Mouse (Mus musculus) naive thymus-derived CD4-positive, alpha-beta T cell, adult 2 months (primary cell): ENCODE measurements around the gene Dmrt1.

Experiments used
- DNase-seq: peaks from one replicate; pipeline ENCODE4 v3.0.0-alpha.2; 2011; ENCODE audit warnings: low read depth

The Dmrt1 gene

DNA sequence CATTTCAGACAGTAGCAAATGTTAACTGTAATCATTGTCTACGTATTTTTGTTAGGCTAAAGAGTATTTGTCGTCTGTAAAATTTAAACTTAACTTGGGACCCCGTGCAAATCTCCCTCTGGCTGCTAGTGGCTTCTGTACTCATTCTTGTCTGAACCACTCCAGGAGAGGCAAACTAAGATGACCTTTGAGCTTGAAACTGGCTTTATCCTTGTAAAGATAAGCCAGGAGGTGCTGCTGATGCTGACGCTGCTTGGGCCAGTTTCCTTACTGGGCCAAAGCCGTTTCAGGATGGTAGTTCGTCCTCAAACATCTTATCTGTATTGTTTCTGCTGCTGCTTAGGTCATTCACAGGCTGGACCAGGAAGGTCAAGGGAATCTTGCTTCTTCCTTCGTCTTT is 64.4 kb downstream of the Dmrt1 start:
- no peak for DNase-seq

DNA sequence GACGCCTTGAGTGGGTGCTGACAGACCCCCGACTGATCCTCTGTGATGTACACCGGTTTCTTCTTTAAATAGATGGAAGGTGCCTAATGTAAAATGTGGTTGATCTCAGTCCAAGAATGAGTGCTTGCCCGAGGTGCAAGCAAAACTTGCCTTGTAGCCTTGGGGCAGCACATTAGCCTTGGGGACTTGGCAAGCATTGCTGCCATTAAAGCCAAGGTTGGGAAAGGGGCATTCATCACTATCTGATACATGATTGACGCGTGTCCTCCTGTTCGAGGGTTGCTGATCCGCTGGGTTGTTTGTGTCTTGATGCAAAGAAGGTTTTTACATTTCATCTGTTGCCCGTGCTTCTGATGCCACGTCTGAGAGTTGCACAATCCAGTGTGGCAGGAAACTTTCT is 69.0 kb downstream of the Dmrt1 start:
- DNase-seq: no peak

DNA sequence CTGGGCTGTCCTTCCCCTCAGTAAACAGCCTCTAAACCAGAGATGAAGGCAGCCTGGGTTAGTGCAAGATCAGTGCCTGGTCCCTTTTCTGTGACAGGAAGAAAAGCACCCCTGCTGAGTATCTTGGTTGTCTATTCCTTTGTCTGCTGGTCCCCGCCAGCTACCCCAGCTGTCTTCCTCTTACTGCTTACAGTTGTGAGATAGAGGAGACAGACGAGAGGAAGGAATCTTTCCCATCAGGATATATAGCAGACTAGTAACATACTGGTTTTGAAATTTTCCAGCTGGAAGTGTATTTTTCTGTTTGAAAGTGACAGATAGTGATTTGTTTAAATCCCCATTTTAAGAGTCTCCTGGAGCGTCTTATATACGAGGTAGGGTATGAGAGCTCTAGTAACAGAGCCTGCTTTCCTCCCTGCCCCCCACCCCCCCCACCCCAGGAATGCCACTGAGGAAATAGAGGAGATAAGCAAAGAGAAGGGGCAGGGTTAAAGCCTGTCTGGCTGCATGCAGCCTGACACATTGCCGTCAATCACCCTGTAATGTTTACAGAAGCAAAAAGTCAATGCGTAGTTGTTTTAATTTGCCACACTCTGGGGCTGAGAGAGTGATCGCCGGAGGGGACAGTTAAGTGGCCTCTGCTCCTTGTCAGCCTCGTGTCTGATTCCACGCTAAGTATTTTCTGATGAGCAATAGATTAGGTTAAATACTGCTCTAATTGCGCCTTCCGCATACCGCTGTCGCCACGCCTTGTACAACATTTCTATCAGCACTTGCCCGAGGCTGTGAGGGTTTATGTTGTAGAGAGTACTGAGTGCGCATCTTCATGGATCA is 69.8 kb downstream of the Dmrt1 start:
- no peak for DNase-seq

DNA sequence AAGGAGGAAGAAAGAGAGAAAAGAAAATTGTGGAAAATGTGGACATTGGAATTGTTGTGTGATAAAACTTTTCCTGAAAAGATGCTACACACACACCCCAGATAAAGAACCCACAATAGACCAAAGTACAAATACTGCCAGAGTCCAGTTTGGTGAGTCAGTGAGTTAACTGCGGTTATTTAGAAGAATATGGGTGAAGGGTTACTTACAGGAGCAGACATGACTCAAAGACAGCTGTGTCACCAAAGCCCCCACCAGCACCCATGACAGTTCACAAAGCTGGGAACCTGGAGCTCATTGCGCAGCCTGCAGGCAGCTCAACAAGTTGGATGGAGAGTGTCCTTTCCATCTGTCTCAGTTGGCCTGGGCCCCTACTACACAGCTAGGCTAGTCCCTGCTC is 72.9 kb downstream of the Dmrt1 start:
- DNase-seq: no peak

DNA sequence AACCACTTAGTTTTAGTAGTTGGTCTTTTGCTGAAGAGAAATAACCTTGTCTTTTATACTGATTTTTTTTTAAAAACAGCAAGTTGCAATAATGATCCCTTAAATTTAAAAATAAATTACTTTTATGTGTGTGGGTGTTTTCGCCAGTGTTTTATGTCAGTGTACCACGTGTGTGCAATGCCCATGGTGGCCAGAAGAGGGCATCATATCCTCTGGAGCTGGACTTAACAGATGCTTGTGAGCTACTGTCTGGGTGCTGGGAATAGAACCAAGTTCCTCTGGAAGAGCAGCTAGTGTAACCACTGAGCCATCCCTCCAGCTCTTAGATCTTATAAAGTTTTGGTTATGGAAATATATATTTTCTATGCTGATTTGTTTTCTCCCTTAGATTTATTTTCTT is 74.0 kb downstream of the Dmrt1 start:
- no peak for DNase-seq

DNA sequence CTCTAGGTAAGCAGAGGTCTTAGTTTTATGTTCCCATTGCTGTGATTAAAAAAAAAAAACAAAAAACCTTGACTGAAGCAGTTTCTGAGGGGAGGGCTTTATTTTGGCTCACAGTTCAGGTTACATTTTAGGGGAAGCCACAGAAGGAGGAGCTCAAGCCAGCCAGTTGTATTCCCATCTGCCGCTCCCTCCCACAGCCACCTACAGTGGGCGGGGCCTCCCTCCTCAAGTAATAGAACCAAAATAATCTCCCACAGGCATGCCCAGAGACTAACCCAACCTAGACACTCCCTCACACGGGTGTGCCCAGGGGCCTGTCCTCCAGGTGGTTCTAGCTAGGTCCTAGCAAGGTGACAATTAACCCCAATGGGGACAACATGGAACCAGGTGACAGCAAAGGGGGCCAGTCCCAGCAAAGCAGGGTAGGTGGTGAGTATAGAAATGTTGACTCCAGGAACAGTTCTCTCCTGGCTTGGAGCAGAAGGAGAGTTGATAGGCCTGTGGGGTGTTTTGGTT is 92.4 kb downstream of the Dmrt1 start:
- DNase-seq: no peak

DNA sequence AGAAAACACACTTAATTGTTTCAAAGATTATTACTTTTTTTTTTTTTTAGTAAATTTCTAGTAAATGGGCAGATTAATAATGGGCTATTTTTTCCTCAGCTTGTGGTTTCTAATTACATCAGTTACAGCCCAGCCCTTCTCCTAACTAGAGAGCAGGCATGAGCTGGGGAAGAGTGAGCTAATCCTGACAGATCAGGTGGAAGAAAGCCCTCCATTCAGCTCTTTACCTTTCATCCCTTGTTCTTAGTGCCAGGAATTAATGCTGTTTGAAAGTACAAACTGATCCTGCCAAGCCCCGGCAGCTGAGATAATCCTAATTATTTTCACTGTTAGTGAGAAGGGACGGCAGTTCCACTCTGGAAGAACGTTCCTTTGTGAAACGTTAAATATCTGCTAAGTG is 93.2 kb downstream of the Dmrt1 start:
- no peak for DNase-seq

DNA sequence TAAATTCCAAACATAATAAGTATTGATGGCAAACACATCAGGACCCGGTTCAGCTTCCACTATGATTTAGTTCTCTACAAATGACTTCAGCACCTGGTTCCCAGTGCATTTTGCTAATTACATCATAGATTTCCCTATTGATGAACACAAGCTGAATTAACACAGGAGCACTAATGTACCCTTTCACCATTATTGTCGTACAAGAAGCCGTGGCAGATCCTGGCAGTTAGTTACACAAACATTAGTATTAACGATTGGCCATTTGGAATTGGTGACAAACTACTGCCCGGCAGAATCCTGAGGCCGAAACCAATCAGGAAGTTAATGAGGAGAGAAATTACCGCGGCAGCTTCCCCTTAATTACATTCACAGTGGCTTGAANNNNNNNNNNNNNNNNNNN is 96.5 kb downstream of the Dmrt1 start:
- DNase-seq: no peak

DNA sequence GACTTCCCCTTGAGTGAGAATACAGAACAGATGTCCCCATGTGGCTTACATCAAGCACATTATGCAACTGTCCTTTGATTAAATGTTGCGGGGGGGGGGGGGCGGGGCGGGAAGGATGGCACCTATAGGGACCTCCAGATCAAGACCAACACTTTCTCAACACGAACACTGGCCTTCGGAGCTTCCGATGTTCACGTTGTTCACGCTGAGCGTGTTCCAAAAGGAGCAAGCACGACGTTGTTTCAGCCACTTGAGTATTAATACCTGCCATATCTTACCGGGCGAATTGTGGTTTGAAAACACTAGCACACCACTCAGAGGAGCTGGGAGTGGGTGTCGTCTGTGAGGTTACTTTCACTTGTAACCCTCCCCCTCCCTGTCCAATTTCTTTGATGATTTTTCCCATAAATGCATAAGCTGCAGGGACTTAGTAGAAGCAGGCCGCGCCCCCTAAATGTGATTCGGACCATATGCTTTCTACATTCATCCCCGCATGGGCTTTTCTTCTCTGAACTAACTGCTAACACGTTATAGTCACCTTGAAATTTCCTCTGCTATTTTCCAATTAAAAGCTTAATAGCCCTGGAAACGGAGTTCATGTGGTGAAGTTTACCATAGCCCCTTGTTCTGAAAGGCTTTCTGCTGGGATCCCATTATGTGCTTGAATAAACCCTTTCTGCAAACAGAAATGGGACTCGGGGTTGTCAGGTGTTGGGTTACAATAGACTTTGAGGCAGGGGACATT is 102.2 kb downstream of the Dmrt1 start:
- no peak for DNase-seq

DNA sequence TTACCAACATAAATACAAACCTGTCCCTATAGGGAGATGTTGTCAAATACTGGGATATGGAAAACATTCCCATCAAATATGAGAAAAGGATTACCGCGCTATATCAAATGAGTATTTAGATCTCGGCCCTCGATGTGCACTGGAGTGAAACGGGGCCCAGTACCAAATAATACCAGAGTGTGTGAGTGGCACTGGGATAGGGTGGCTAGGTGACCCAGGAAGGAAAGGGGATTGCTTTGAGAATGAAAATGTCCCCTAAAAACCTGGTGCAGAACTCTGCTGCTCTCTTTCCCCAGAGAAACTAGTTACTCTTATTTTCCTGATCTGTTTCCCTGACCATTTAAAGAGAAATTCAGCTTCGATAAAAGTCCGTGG is 102.8 kb downstream of the Dmrt1 start:
- DNase-seq: no peak

DNA sequence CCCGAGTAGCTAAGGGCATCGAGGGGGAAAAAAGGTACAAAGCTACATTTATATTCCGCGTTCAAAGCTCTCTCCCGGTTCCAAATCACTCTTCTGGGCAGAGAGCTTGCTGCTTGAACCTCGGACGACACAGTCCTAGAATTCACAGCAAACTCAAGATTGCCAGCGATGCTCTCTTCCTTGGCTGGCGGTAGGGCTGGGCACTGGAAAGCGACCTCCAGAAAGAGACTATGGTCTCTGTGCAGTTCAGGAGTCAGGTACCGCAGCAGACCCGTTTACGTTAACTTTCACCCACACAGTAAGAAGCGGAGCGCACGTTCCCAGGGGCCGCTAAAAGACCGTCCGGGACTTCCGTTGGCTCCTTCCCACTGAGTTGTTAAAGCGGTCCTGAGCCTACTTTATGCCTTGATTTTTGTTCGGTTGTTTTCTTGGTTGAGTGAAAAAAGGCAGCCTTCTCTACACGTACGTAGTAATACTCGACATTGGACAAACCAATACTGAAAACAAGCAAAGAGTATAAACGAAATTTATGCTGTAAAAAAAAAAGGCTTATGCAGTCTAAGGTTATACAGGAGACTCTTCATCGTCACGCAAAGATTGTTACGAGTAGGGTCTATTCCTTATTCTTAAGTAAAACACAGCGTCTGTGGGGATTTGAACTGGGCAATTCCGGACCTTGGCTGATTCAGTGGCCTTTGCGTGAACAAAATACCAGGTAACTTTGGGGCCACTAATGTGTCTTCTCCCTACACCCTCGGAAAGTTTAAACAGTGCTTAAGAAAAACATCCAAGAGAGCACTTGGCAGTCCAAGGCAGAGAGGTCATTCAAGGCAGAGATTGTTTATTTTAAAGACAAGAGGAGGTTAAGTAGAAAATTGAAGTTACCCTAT is 103.8 kb downstream of the Dmrt1 start:
- DNase-seq: no peak

DNA sequence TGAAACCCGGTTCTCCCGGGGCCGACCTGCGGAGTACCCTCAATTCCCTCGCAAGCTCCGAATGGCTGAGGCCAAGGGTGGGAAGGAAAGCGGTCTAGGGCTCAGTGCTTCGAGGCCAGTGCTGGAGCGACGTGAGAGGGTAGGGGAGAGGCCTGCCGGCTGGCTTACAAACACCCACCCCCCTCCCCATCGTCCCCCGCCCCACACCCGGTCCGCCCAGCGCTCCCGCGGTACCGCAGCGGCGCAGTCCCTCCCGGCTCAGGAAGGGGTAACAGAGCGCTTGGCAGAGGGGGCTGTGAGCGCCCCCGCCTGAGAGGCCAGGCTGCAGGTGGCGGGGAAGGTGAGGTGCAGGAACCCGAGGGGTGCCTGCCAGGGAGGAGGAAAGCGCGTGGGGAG is 104.6 kb downstream of the Dmrt1 start, which contains the start of gene Dmrt3:
Dmrt3 (plus strand) TSS at position 287 of the 396 bp plus-strand sequence.
- no peak for DNase-seq

DNA sequence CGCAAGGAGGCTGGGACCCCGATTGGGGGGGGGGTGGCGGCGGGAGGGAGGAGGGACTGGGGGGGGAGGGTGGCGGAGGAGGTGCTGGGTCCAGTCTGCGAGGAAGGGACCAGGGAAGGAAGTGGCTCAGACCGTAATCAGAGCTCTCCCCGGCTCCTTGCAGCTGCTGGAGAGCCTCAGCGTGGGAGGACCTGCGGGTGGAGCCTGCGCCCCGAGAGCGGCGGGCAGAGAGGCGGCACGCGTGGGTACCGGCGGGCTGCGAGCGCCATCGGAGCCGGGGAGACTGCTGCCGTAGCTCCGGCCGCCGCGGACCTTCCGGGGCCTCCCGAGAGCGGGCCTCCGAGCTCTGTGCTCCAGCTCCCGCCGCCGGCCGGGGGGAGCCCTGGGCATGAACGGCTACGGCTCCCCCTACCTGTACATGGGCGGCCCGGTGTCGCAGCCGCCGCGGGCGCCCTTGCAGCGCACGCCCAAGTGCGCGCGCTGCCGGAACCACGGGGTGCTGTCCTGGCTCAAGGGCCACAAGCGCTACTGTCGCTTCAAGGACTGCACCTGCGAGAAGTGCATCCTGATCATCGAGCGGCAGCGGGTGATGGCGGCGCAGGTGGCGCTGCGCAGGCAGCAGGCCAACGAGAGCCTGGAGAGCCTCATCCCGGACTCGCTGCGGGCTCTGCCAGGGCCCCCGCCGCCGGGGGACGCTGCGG is 105.1 kb downstream of the Dmrt1 start:
- DNase-seq: no peak

DNA sequence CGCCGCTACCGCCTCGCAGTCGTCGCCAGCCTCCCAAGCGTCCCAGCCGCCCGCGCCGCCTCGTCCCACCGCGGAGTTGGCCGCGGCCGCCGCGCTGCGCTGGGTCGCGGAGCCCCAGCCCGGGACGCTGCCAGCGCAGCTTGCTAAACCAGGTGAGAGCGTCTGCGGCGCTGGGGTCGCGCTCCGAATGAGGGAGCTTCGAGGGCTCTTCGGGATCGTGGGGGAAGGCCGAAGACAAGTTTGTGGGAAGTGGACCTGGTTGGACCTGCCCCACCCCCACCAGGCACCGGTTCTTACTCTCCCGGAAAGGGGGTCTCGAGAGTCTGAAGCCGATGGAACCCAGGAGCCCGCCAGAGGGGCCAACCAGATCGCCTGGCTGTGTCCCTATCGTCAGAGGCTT is 105.7 kb downstream of the Dmrt1 start:
- no peak for DNase-seq

DNA sequence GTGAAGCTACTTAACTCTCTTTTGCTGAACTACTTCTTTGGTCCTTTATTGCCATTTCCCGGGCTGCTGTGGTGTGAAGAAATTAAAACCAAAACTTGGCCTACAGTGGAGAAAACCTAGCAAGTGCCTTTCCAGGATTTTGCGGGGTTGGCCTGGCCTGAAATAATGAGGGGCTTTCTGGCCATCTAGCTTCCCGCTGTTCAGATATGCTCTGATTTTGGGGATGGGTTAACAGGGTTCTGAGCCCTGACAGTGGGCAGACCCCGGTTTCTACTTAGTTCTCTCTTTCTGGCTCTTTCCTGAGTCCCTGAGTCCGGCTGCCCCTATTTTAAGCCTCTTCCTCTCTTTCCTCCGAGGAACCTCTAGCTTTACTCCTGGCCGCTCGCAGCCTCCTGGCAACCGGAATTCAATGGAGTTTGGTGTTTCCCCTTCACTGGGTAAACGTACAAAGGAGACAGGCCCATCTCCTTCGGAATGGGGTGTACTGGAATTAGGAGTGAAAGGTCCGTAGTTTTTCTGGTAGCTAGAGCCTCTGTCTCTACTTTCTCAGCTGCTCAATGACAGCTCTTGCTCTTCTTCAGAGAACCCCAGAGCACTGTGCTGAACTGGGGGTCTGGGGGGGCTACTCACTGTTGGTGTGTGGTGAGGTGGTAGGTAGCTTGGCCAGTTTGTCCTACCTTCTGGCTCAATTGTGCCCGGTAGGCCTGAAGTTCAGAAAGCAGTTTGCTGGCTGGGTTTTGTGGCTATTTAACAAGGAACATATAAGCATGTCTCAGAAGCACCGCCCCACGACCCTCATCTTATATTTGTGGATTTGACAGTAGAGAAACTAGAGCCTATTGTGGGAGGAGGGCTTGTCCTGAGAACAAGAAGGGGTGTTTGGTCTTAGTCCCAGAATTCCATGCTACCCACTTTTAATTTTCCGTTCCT is 106.7 kb downstream of the Dmrt1 start:
- no peak for DNase-seq

DNA sequence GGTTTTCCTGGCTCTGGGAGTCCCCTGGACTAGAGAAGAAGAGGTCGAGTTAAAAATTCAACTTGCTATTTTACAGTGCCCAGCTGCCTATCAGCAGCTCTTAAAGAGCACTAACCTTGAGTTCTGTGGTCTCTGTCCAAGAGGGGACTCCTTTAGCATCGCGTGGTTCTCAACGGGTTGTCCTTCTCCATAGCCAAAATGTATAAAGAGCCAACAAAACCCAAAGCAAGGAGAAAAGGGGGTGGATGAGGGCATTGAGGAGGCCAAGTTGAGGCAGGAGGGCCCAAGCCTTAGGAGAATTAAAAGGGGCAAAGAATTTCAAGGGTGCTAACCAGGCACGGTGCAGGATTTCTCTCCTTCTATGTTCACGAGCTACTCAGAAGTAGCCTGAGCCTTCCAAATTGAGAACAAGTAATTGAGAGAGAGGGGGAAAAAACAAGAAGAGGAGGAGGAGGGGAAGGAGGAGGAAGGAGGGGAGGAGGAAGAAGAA is 107.4 kb downstream of the Dmrt1 start:
- DNase-seq: no peak

DNA sequence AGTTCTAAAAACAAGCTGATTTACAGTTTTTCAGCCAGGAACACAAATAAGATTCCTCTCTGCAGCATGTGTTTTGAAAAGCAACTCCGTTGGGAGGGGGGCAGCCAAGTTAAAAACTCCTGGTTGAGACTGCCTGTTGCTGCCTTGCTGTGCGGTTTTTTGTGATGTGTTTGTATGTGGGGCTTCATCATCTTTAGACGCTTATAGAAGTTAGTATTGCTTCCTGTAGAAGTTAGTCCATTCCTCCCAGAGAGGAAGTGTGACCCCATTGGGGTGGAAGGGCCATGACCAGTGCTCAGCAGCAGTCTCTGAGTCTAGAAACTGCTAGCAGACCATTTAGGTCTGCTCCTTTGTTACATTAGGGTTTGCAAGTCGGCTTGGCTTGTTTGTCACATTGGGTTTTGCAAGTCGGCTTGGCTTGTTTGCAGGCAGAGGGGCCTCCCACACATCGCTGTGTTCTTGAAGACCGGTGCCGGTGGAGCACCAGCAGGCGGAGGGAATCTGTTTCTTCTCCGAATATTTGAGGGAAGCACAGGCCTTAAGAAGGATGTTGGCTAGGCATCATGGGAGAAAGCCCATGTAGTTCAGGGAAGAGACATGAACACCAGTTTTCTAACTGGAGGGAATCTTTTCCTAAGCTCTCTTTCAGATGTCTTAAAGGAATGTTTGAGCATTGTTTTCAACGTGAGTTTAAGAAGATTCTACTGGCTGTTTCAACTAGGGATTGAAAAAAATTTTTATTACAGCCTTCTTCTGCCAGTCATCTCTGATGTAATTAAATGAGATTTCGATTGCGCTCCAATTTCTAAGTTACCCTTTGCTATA is 108.3 kb downstream of the Dmrt1 start:
- DNase-seq: no peak

DNA sequence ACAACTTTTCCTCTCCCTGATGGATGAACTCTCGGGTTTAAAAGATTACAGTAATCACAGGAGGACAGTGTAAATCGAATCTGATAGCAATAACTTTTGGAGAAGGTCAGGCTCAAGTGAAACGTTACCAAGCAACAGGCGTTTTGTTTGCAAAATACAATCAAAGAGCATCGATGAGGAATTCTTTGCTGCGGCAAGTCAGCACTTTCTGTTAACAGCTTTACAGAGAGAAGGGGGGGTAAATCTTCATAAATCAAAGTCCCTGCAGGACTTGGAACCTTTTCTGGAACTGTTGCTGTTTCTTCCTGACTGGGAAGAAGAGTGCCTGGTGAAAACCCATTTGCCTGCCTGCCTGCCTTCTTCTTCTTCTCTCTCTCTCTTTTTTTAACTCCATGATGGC is 110.5 kb downstream of the Dmrt1 start:
- no peak for DNase-seq
